Mouse (Mus musculus): ENCODE results near the gene Aaas. TPM values are rescaled to one million over a fixed set of nuclear protein-coding genes. Genes with fewer than 3 reads are reported as not detected.

The Aaas gene
- total RNA-seq (2015; ENCODE audit: low replicate concordance) = 41.9 and 51.5 TPM in 2 replicates
- total RNA-seq (2017; ENCODE audit: low replicate concordance) = 18.2 and 49.8 TPM in 2 replicates

- ATAC-seq (replicated peaks; ENCODE audit: low FRiP score, poor library complexity, severe bottlenecking) = peak; percentile 92
These were observed at the start of gene Aaas for GRCm38 (mm10) chr15:102350138-102350941. TSS of gene Aaas (minus strand) at chr15:102350771.

- ATAC-seq (replicated peaks; ENCODE audit: low FRiP score, poor library complexity, severe bottlenecking) = peak; percentile 84
These were observed 49.0 kb upstream of the Aaas start for GRCm38 (mm10) chr15:102399229-102400221.

- ATAC-seq (replicated peaks; ENCODE audit: low FRiP score, poor library complexity, severe bottlenecking) = no peak
These were observed 48.1 kb upstream of the Aaas start for GRCm38 (mm10) chr15:102398629-102399028.

GRCm38 (mm10) chr15:102395061-102395460, 44.5 kb upstream of the Aaas start:
- ATAC-seq (replicated peaks; ENCODE audit: low FRiP score, poor library complexity, severe bottlenecking) = peak; percentile 56; the same call in 1 of the 2 replicates

GRCm38 (mm10) chr15:102393584-102394014, 43.0 kb upstream of the Aaas start:
- ATAC-seq (replicated peaks; ENCODE audit: low FRiP score, poor library complexity, severe bottlenecking) = no peak

- no peak for ATAC-seq (replicated peaks; ENCODE audit: low FRiP score, poor library complexity, severe bottlenecking)
These were observed 41.9 kb upstream of the Aaas start for GRCm38 (mm10) chr15:102392520-102392919.

- peak; percentile 26; the same call in 1 of the 2 replicates for ATAC-seq (replicated peaks; ENCODE audit: low FRiP score, poor library complexity, severe bottlenecking)
These were observed 38.4 kb upstream of the Aaas start for GRCm38 (mm10) chr15:102388942-102389341.

GRCm38 (mm10) chr15:102386640-102387039, 36.1 kb upstream of the Aaas start:
- peak; percentile 77; the same call in 1 of the 2 replicates for ATAC-seq (replicated peaks; ENCODE audit: low FRiP score, poor library complexity, severe bottlenecking)

- ATAC-seq (replicated peaks; ENCODE audit: low FRiP score, poor library complexity, severe bottlenecking) = no peak
These were observed 33.1 kb upstream of the Aaas start for GRCm38 (mm10) chr15:102383671-102384070.

- peak; percentile 69 for ATAC-seq (replicated peaks; ENCODE audit: low FRiP score, poor library complexity, severe bottlenecking)
These were observed 31.0 kb upstream of the Aaas start for GRCm38 (mm10) chr15:102381575-102381974.

- ATAC-seq (replicated peaks; ENCODE audit: low FRiP score, poor library complexity, severe bottlenecking) = 0 out of 2 replicates have a peak, but pooled peaks have one; percentile 16
These were observed 27.3 kb upstream of the Aaas start for GRCm38 (mm10) chr15:102377810-102378262.

GRCm38 (mm10) chr15:102377163-102377543, 26.6 kb upstream of the Aaas start:
- ATAC-seq (replicated peaks; ENCODE audit: low FRiP score, poor library complexity, severe bottlenecking) = peak; percentile 84

- ATAC-seq (replicated peaks; ENCODE audit: low FRiP score, poor library complexity, severe bottlenecking) = peak; percentile 84
These were observed 26.0 kb upstream of the Aaas start for GRCm38 (mm10) chr15:102376453-102377162.

GRCm38 (mm10) chr15:102370727-102371126, 20.2 kb upstream of the Aaas start:
- ATAC-seq (replicated peaks; ENCODE audit: low FRiP score, poor library complexity, severe bottlenecking) = 0 out of 2 replicates have a peak, but pooled peaks have one; percentile 31

- no peak for ATAC-seq (replicated peaks; ENCODE audit: low FRiP score, poor library complexity, severe bottlenecking)
These were observed 19.4 kb upstream of the Aaas start for GRCm38 (mm10) chr15:102369972-102370371.

GRCm38 (mm10) chr15:102366733-102367344, 16.3 kb upstream of the Aaas start, which contains the start of gene Sp7:
TSS of gene Sp7 (minus strand) at chr15:102367182.
- no peak for ATAC-seq (replicated peaks; ENCODE audit: low FRiP score, poor library complexity, severe bottlenecking)

- ATAC-seq (replicated peaks; ENCODE audit: low FRiP score, poor library complexity, severe bottlenecking) = no peak
These were observed 15.7 kb upstream of the Aaas start for GRCm38 (mm10) chr15:102366238-102366637.

- ATAC-seq (replicated peaks; ENCODE audit: low FRiP score, poor library complexity, severe bottlenecking) = no peak
These were observed 14.1 kb upstream of the Aaas start for GRCm38 (mm10) chr15:102364678-102365077.

GRCm38 (mm10) chr15:102362648-102363047, 12.1 kb upstream of the Aaas start:
- no peak for ATAC-seq (replicated peaks; ENCODE audit: low FRiP score, poor library complexity, severe bottlenecking)

Data from erythroid progenitor cell, adult 5-6 weeks (primary cell).